Mouse (Mus musculus) midbrain, embryonic 13.5 days (tissue): ENCODE results near the gene 1700016D06Rik. TPM values are rescaled to one million over a fixed set of nuclear protein-coding genes. Genes with fewer than 3 reads are reported as not detected.
"Not testable (repeated sequence)": the region's sequence is repeated elsewhere in the genome, so short reads cannot be mapped to it uniquely, and the experiment has no call there.

Source experiments
- ATAC-seq: fragments of 200-750 bp; cut with Nextera tagmentation; 2 replicates; pipeline ENCODE4 v1.8.0; 2017; ENCODE audit warnings: mild to moderate bottlenecking, moderate TSS enrichment, moderate library complexity
- H3K27ac ChIP-seq: fragments of 300-500 bp; sonication (generic); 2 replicates; pipeline ENCODE4 v1.5.1; 2015; ENCODE audit warnings: inconsistent platforms, mild to moderate bottlenecking, moderate library complexity
- H3K27me3 ChIP-seq: fragments of 300-500 bp; sonication (generic); 2 replicates; pipeline ENCODE4 v1.6.1; 2015; ENCODE audit warnings: mild to moderate bottlenecking, inconsistent platforms
- H3K36me3 ChIP-seq: fragments of 300-500 bp; sonication (generic); 2 replicates; pipeline ENCODE4 v1.6.1; 2015; ENCODE audit warnings: mild to moderate bottlenecking, inconsistent platforms
- H3K4me1 ChIP-seq: fragments of 300-500 bp; sonication (generic); replicated peaks from 2 replicates; pipeline ENCODE4 v1.6.1; 2015; ENCODE audit warnings: inconsistent platforms
- H3K4me2 ChIP-seq: fragments of 300-500 bp; sonication (generic); replicated peaks from 2 replicates; pipeline ENCODE4 v1.6.1; 2015; ENCODE audit warnings: moderate library complexity, mild to moderate bottlenecking, inconsistent platforms
- H3K4me3 ChIP-seq: fragments of 300-500 bp; sonication (generic); replicated peaks from 2 replicates; pipeline ENCODE4 v1.5.1; 2015; ENCODE audit warnings: mild to moderate bottlenecking, inconsistent platforms
- H3K9ac ChIP-seq: fragments of 300-500 bp; sonication (generic); replicated peaks from 2 replicates; pipeline ENCODE4 v1.6.1; 2015; ENCODE audit warnings: mild to moderate bottlenecking, inconsistent platforms
- H3K9me3 ChIP-seq: fragments of 300-500 bp; sonication (generic); 2 replicates; pipeline ENCODE4 v1.6.1; 2016; ENCODE audit warnings: mild to moderate bottlenecking, inconsistent platforms
- WGBS: fragments of 180-500 bp; shearing (Covaris S2); methylation state at CpG from one replicate; pipeline ENCODE4 v1.1.7; 2015; 5-methylcytosine and 5-hydroxymethylcytosine counted together
- polyA plus RNA-seq: library from polyadenylated mRNA; unstranded; fragments of >200 nt; fragmentation: Nextera tagmentation; extraction: Ambion mirVana; gene quantifications from 2 replicates; pipeline ENCODE4 v1.2.1, GENCODE M21; 2015

The 1700016D06Rik gene
- polyA plus RNA-seq, 1 experiment from 2014 or later: 0.12 TPM

GRCm38 (mm10) chr8:11666023-11666716, 34.7 kb downstream of the 1700016D06Rik start:
- H3K27ac ChIP-seq, H3K9ac ChIP-seq, H3K36me3 ChIP-seq, H3K9me3 ChIP-seq, H3K4me2 ChIP-seq, ATAC-seq, H3K27me3 ChIP-seq, H3K4me3 ChIP-seq, H3K4me1 ChIP-seq: not testable (repeated sequence)
- 77% methylated on average over 20 of the region's 20 CpGs for WGBS

GRCm38 (mm10) chr8:11661969-11662368, 38.9 kb downstream of the 1700016D06Rik start:
- Histone ChIP-seq H3K27ac (no peak overlapping the region), H3K36me3 (no peaks in the 10 kb centered on the region), H3K4me2 (no peak overlapping the region), H3K9me3 (no peaks in the 10 kb centered on the region), H3K9ac (no peak overlapping the region), H3K27me3 (no peaks in the 10 kb centered on the region), H3K4me1 (no peaks in the 10 kb centered on the region), H3K4me3 (no peak overlapping the region)
- WGBS: 82% methylated on average over 3 of the region's 3 CpGs
- ATAC-seq: no peak

GRCm38 (mm10) chr8:11650021-11650420, 50.8 kb downstream of the 1700016D06Rik start:
- no peaks in the 10 kb centered on the region for H3K36me3 ChIP-seq
- no peak for ATAC-seq
- 90% methylated on average over 5 of the region's 5 CpGs for WGBS
- H3K4me2 ChIP-seq: no peak overlapping the region
- H3K27me3 ChIP-seq: no peaks in the 10 kb centered on the region
- H3K9me3 ChIP-seq: no peaks in the 10 kb centered on the region
- H3K4me1 ChIP-seq: no peaks in the 10 kb centered on the region
- H3K4me3 ChIP-seq: no peak overlapping the region
- no peak overlapping the region for H3K27ac ChIP-seq
- H3K9ac ChIP-seq: no peak overlapping the region

- 87% methylated on average over 2 of the region's 2 CpGs for WGBS
- ATAC-seq: no peak
- Histone ChIP-seq H3K27ac (no peak overlapping the region), H3K4me1 (no peaks in the 10 kb centered on the region), H3K4me3 (no peak overlapping the region), H3K4me2 (no peak overlapping the region), H3K9ac (no peak overlapping the region), H3K27me3 (no peaks in the 10 kb centered on the region), H3K9me3 (no peaks in the 10 kb centered on the region; the same call in 1 of the 2 replicates), H3K36me3 (peaks cover 11% of the 10 kb centered on the region)
These were observed 57.7 kb downstream of the 1700016D06Rik start for GRCm38 (mm10) chr8:11643123-11643522.

GRCm38 (mm10) chr8:11640606-11641005, 60.3 kb downstream of the 1700016D06Rik start:
- H3K36me3 ChIP-seq: peaks cover 11% of the 10 kb centered on the region
- H3K27me3 ChIP-seq: no peaks in the 10 kb centered on the region
- no peak for ATAC-seq
- no peak overlapping the region for H3K4me2 ChIP-seq
- H3K27ac ChIP-seq: no peak overlapping the region
- H3K9ac ChIP-seq: no peak overlapping the region
- H3K4me3 ChIP-seq: no peak overlapping the region
- WGBS: 69% methylated on average over 2 of the region's 2 CpGs
- peaks cover 8% of the 10 kb centered on the region for H3K4me1 ChIP-seq
- H3K9me3 ChIP-seq: no peaks in the 10 kb centered on the region; the same call in 1 of the 2 replicates

- no peaks in the 10 kb centered on the region; the same call in 1 of the 2 replicates for H3K9me3 ChIP-seq
- peaks cover 14% of the 10 kb centered on the region for H3K36me3 ChIP-seq
- no peak overlapping the region for H3K4me3 ChIP-seq
- no peak overlapping the region for H3K9ac ChIP-seq
- H3K4me1 ChIP-seq: peaks cover 26% of the 10 kb centered on the region
- H3K27me3 ChIP-seq: no peaks in the 10 kb centered on the region
- H3K27ac ChIP-seq: no peak overlapping the region
- WGBS: 95% methylated on average over 7 of the region's 7 CpGs
- H3K4me2 ChIP-seq: no peak overlapping the region
- ATAC-seq: no peak
These were observed 63.3 kb downstream of the 1700016D06Rik start for GRCm38 (mm10) chr8:11637531-11637930.

GRCm38 (mm10) chr8:11636324-11637057, 64.4 kb downstream of the 1700016D06Rik start:
- ATAC-seq: peak; percentile 37
- Histone ChIP-seq H3K27ac (peak overlapping the region; percentile 98), H3K9me3 (no peaks in the 10 kb centered on the region; the same call in 1 of the 2 replicates), H3K36me3 (peaks cover 22% of the 10 kb centered on the region), H3K9ac (peak overlapping the region; percentile 96), H3K4me1 (peaks cover 29% of the 10 kb centered on the region), H3K27me3 (no peaks in the 10 kb centered on the region), H3K4me2 (peak overlapping the region; percentile 83), H3K4me3 (peak overlapping the region; percentile 92)
- WGBS: 4% methylated on average over 30 of the region's 30 CpGs

- Histone ChIP-seq H3K4me1 (peaks cover 29% of the 10 kb centered on the region), H3K9ac (peak within 1 kb of the TSS; percentile 96), H3K4me2 (peak within 1 kb of the TSS; percentile 83), H3K27ac (peak within 1 kb of the TSS; percentile 98), H3K9me3 (no peaks in the 10 kb centered on the region), H3K4me3 (peak within 1 kb of the TSS; percentile 92), H3K27me3 (no peaks in the 10 kb centered on the region), H3K36me3 (peaks cover 21% of the 10 kb centered on the region)
- WGBS: under 1% methylated on average over 40 of the region's 40 CpGs
- peak; percentile 93 for ATAC-seq
These were observed 65.2 kb downstream of the 1700016D06Rik start, which contains the start of gene Ankrd10 for GRCm38 (mm10) chr8:11635611-11636081. Gene Ankrd10, minus strand, starts transcription at chr8:11635757.

GRCm38 (mm10) chr8:11635012-11635577, 65.8 kb downstream of the 1700016D06Rik start:
- WGBS: under 1% methylated on average over 62 of the region's 70 CpGs
- H3K27me3 ChIP-seq: no peaks in the 10 kb centered on the region
- peak overlapping the region; percentile 92 for H3K4me3 ChIP-seq
- H3K4me1 ChIP-seq: peaks cover 29% of the 10 kb centered on the region
- H3K36me3 ChIP-seq: peaks cover 23% of the 10 kb centered on the region
- H3K4me2 ChIP-seq: peak overlapping the region; percentile 83
- H3K9me3 ChIP-seq: no peaks in the 10 kb centered on the region
- H3K9ac ChIP-seq: peak overlapping the region; percentile 96
- ATAC-seq: peak; percentile 89
- H3K27ac ChIP-seq: peak overlapping the region; percentile 98

GRCm38 (mm10) chr8:11634331-11635011, 66.4 kb downstream of the 1700016D06Rik start:
- Histone ChIP-seq H3K9ac (peak overlapping the region; percentile 96), H3K4me1 (peaks cover 29% of the 10 kb centered on the region), H3K27ac (peak overlapping the region; percentile 98), H3K4me3 (peak overlapping the region; percentile 92), H3K27me3 (no peaks in the 10 kb centered on the region), H3K9me3 (no peaks in the 10 kb centered on the region), H3K4me2 (peak overlapping the region; percentile 83), H3K36me3 (peaks cover 28% of the 10 kb centered on the region)
- peak; percentile 54 for ATAC-seq
- 1% methylated on average over 35 of the region's 39 CpGs for WGBS

GRCm38 (mm10) chr8:11633414-11633813, 67.4 kb downstream of the 1700016D06Rik start:
- no peaks in the 10 kb centered on the region for H3K9me3 ChIP-seq
- no peak overlapping the region for H3K27ac ChIP-seq
- 68% methylated on average over 7 of the region's 7 CpGs for WGBS
- H3K4me3 ChIP-seq: peak overlapping the region; percentile 92
- H3K4me2 ChIP-seq: peak overlapping the region; percentile 83
- no peak for ATAC-seq
- H3K36me3 ChIP-seq: peaks cover 37% of the 10 kb centered on the region
- peaks cover 29% of the 10 kb centered on the region for H3K4me1 ChIP-seq
- H3K9ac ChIP-seq: peak overlapping the region; percentile 96
- H3K27me3 ChIP-seq: no peaks in the 10 kb centered on the region
